Mouse (Mus musculus) skeletal muscle tissue, adult 2 months (tissue): ENCODE measurements at regions not wholly inside any gene's neighbourhood (a gene's known extent, or its start where the extent isn't known, plus 50 kb on each side); places are given as distances from the start of the nearest gene placed in this dataset.

Experiments
- DNase-seq: peaks from one replicate; pipeline ENCODE4 v3.0.0-alpha.2; 2012; ENCODE audit warnings: low read depth, low spot score

DNA sequence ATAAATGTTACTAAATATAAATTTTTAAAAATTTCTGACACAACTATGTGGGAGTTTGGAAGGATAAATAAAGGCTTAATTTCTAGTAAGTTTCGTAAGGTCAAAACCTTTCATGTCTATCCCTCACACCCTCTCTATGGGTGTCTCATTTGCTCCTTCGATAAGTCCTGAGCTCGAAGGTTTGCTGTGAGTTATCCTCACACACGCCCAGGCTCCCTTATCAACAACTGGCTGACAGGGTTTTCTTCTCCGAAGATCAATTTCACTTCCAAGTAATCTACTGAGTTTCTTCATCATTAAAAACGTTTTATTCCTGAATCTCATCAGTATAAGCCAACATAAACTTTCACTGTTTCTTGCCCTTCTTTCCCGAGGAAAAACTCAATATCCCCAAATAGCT, 416.0 kb upstream of the Nudt12 start:
- no peak for DNase-seq

GRCm38 (mm10) chr17:59421489-59421888, 408.3 kb upstream of the Nudt12 start:
- DNase-seq, result no peak

DNA sequence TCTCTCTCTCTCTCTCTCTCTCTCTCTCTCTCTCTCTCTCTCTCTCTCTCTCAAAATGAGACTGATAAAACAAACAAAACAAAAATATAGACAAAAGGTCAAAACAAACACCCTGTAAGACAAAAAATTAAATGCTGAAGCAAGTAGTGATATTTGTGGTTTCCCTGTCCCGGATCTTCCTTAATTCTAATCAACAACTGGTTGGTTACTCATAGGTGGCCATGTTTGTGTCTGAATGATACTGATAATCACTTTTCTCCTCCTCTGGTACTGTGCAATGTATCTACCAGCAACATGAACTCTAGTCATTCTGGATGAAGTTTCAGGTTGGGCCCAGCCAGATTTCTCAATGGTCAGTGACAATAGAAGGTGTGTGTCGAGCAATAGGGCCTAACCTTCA, 396.1 kb upstream of the Nudt12 start:
- no peak for DNase-seq

DNA sequence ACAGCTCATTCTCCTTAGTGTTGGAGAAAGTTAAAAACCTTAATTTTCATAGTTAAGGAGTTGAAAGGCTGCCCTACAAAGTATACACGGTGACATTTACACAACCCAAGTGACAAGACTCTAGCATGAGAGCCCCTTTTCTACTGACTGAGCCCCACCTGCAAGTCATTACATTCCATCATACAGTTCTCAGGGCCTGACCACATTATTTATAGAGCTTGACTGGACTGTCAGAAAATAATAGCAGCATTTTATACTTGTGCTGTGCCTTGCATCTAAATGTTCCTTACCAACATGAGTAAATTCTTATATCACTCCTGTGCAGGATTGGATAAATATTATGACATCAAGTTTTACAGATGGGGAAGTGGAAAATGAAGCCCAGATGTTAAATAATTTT, 391.4 kb upstream of the Nudt12 start:
- DNase-seq, result no peak

GRCm38 (mm10) chr17:59397404-59397803, 384.2 kb upstream of the Nudt12 start:
- DNase-seq, result no peak

DNA sequence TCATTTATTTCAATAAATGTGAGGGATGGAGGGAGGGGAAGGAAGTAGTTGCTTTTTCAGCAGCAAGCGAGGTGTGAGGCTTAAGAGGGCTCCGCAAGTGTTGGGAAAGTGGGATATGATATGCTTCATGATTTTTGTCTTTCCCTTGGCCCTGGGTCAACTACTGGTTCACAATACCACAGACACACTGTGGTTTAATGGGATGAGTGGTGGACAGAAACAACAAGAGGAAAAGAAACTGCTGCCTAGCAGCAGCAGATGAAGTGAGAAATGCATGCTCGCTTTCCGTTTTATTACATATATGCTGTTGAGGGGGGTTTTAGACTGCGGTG, 369.9 kb upstream of the Nudt12 start:
- DNase-seq, result no peak

DNA sequence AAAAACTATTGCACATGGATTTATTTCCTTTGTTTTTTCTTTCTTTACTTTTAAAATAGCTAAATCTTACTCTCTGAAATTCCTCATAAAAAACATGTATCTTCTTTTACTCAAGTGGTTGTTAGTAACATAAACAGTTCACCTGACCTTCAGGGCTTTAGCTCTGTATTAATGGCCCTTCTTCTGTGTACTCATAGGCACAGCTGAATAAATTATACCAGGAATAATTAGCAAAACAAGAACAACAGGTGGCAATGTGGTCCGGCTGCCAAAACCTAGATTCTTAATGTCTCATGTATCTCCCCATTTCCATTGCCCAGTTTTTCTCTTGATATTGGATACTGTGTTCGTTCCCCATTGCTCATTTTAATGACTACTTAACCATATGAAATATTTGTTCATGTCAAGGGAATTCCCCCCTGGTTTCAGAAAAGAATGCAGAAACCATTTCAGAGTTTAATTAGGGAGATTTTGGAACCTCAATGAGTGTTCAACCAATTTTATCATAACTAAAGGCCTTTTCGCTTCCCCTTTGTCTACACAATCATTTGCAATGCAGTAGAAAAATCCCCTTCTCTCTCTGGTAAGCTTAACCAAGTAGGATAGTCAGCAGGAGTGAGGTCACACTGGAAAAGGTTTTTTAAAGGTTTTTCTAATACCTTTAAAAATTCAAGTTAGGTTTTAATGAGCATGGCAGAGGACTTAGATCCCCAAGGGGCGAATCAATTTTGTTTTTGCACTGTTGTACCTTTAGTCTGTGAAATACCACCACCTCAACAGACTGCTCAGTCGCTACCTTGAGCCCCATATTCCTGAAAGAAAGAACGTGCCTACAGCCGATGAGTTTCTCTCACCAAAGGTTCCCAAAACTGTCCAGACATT, 369.3 kb upstream of the Nudt12 start:
- no peak for DNase-seq

DNA sequence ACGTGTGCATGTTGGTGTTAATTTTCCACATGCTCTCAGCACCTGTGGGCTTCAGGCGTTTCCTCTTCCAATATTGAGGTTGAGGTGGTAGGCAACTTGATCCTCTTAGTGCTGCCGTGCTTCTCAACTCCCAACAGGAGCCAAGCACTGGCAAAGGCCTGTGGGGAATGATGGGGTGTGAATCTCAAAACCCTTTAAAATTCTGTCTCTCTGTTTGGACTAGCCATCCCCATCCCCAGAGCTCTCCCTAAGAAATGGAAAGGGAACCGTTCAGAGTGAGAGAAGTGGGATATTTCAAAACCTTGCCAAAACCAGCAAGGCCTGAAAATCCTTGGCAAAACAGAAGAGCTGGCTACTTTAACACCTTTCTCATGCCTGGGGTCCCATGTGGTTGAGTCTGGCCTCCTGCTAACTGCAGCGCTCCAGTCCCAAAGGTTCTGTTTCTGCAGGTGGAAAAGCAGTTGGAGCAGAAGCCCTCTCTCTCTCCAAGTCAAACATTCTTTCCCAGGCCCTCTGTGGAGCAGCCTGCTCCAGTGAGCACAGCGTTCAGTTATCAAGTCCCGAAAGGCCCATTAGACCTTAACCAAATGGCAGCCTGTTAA, 360.4 kb upstream of the Nudt12 start:
- DNase-seq, result peak; percentile 6

GRCm38 (mm10) chr17:59369624-59370541, 356.7 kb upstream of the Nudt12 start:
- DNase-seq, result no peak

DNA sequence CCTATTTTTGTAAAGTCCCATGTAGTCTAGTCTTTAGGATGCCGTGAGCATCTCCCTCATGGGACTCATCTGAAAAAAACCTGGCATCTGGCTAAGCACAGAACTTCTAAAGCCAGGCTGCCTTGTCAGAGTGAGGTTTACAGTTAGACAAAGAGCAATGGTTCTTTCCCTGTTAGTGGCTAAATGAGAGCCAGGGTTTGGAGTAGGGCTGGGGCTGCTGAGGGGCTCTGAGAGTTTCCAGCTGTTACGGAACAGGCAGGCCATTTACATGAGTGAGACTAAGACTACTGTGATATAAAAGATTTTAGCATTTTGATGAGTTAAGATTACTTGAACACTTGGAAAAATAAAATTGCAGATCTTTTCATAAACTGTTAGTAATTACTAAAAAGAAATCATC, 352.2 kb upstream of the Nudt12 start:
- no peak for DNase-seq

DNA sequence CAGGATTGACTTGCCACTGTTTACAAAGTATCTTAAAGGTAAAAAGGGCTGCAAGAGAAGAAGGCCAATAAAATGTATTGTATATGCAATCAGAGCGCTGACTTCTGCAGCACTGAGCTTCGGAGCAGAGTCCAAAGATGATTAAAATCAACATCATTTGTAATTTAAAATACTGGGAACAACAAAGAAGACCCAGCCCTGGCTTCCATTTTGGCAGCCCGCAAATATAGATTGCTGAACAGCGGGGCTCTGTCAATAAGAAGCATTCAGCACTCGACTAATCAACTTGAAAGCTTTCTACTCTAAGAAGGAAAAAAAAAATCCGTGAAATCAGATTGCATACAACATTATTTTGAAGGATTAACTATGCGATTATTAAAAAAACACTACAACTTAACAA, 348.9 kb upstream of the Nudt12 start:
- DNase-seq, result no peak

DNA sequence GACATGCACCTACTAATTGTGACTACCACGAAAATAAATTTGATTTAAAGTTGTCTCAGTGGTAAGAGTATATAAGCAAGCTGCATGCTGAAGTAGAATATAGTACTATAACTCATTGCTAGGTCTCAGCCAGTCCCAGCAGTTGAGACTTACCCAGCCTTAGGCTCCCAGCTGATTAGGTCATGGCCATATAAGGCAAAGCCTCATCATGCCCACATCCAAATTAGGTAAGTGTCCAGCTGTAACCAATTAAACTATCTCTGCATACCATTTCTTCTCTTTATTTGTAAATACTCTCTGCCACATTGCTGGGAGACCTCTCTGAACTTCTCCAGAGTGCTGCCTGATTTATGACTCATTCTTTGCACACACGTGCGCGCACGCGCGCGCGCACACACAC, 347.9 kb upstream of the Nudt12 start:
- DNase-seq, result no peak

DNA sequence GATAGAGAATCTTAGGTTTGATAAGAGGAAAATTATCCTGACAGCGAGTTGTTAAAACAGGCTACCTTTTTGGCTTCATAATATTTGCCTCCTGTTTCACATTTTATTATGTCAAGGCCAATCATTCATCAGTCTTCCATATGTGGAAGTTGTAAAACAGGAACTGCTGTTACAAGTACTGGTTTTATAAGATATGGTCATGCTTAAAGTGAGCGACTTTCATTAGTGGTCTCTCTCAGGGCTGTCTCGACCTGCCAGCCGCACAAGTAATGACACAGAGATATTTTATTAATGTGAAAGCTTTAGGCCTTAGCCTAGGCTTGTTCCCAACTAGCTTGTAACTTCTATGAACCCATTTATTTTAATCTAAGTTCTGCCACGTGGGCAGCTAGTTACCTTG, 346.3 kb upstream of the Nudt12 start:
- no peak for DNase-seq

GRCm38 (mm10) chr17:59345526-59345925, 332.4 kb upstream of the Nudt12 start:
- no peak for DNase-seq

GRCm38 (mm10) chr17:59297939-59298338, 284.8 kb upstream of the Nudt12 start:
- no peak for DNase-seq

GRCm38 (mm10) chr17:59281364-59281763, 268.2 kb upstream of the Nudt12 start:
- no peak for DNase-seq

GRCm38 (mm10) chr17:59279811-59280210, 266.6 kb upstream of the Nudt12 start:
- DNase-seq, result no peak

DNA sequence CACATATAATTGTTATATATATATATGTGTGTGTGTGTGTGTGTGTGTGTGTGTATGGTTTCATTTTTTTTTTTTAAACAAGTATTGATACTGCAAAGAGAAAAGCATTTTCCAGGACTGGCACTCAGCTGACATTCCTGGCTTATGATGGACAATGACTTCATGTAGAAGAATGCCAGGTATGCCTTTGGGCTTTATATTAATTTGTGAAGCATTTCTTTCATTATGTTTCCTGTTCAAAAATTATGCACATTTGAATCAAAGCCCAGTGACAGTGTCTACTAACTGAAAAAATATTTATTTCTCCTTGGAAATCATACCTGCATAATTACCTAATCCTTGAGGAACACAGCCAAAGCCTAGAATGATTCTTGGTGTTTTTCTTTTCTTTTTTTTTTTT, 256.4 kb upstream of the Nudt12 start:
- DNase-seq, result no peak

DNA sequence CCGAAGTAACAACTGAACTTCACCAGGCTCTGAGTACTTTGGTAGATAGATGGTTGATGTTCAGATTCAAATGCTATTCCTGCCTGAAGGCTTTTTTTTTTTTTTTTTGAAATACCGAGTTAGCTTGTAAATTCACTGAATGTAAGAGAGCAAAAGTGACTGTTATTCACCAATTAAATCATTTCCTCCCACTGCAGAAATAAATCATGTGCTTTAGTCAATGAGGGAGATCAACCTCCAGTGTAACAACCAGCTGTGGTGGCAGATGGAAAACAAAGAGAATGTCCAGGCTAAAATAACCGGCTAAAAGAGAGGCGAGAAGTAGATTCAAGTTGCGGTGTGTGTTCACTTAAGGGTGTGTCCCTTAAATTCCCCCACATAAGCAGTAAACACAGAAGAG, 235.8 kb upstream of the Nudt12 start:
- no peak for DNase-seq

DNA sequence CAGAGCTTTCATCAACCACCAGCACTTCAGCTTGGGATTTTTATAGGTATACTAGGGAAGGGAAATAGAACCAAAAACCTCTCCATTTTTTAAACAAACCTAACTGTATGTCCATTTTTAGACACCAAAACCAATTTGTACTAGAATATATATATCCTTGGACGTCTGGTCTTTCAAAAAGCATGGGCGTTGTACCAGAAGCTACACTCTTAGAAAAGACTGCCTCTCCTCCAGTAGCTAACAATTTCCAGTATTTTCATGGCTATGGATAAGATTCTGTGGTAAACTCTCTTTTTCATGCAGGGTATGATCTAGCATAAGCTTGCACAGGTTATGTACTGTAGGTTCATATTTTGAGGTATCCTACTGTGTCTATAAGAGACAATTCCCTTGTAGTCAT, 219.1 kb upstream of the Nudt12 start:
- DNase-seq, result no peak
